Mouse (Mus musculus) hindbrain, embryonic 11.5 days (tissue): ENCODE measurements around the gene Rft1. TPM values are rescaled to one million over a fixed set of nuclear protein-coding genes. Genes with fewer than 3 reads are reported as not detected.

Source experiments
- ATAC-seq: fragments of 200-750 bp; cut with Nextera tagmentation; 2 replicates; pipeline ENCODE4 v1.8.0; 2017; ENCODE audit warnings: mild to moderate bottlenecking, moderate TSS enrichment, moderate library complexity; ENCODE audit not compliant: low FRiP score
- DNase-seq: peaks from one replicate; pipeline ENCODE4 v3.0.0-alpha.2; 2015; ENCODE audit warnings: low spot score
- H3K27ac ChIP-seq: fragments of 300-500 bp; sonication (generic); 2 replicates; pipeline ENCODE4 v1.5.1; 2014; ENCODE audit warnings: mild to moderate bottlenecking, low read depth, low read length
- H3K27me3 ChIP-seq: fragments of 300-500 bp; sonication (generic); 2 replicates; pipeline ENCODE4 v1.6.1; 2014; ENCODE audit warnings: mild to moderate bottlenecking, low read length, moderate library complexity, mixed read lengths; ENCODE audit not compliant: control insufficient read depth, insufficient read depth
- H3K36me3 ChIP-seq: fragments of 300-500 bp; sonication (generic); 2 replicates; pipeline ENCODE4 v1.6.1; 2014; ENCODE audit warnings: mild to moderate bottlenecking, low read length, moderate library complexity, mixed read lengths; ENCODE audit not compliant: control insufficient read depth, insufficient read depth
- H3K4me1 ChIP-seq: fragments of 300-500 bp; sonication (generic); replicated peaks from 2 replicates; pipeline ENCODE4 v1.6.1; 2014; ENCODE audit warnings: low read length, mixed read lengths; ENCODE audit not compliant: control insufficient read depth, insufficient read depth
- H3K4me2 ChIP-seq: fragments of 300-500 bp; sonication (generic); replicated peaks from 2 replicates; pipeline ENCODE4 v1.6.1; 2014; ENCODE audit warnings: mild to moderate bottlenecking, low read depth, low read length
- H3K4me3 ChIP-seq: fragments of 300-500 bp; sonication (generic); 2 replicates; pipeline ENCODE4 v1.5.1; 2014; ENCODE audit warnings: low read depth, low read length
- H3K9ac ChIP-seq: fragments of 300-500 bp; sonication (generic); 2 replicates; pipeline ENCODE4 v1.6.1; 2014; ENCODE audit warnings: low read depth, low read length
- H3K9me3 ChIP-seq: fragments of 300-500 bp; sonication (generic); 2 replicates; pipeline ENCODE4 v1.6.1; 2016; ENCODE audit warnings: low read length; ENCODE audit not compliant: control insufficient read depth
- WGBS: fragments of 180-500 bp; shearing (Covaris S2); extraction: QIAGEN DNeasy Blood & Tissue Kit; methylation state at CpG from one replicate; pipeline ENCODE4 v1.1.7; 2014; 5-methylcytosine and 5-hydroxymethylcytosine counted together
- polyA plus RNA-seq: library from polyadenylated mRNA; unstranded; fragments of >200 nt; fragmentation: Nextera tagmentation; extraction: Ambion mirVana; gene quantifications from 2 replicates; pipeline ENCODE4 v1.2.1, GENCODE M21; 2014

Rft1 gene
- polyA plus RNA-seq, 1 experiment from 2014 or later: 13.6 TPM

DNA sequence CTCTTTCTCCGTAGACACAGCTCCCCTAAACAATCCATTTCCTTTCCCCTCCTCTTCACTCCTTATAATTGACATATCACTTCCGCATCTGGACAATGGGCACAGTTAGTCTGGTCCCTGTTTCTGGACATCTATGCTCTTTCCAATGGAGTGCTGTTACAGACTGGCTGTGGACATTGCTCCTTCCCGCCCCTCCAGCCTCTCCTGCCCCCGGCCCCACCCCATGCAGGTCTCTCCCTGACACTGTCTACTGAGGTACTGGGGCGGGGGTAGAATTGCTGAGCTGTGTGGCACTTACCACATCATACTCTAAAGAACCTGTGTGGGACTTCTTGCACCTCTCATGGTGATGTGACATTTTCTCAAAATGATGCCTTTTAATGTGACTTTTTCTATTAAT is 48.9 kb downstream of the Rft1 start:
- WGBS: 84% methylated on average over 5 of the region's 5 CpGs
- ATAC-seq: no peak
- H3K27me3 ChIP-seq: no peaks in the 10 kb centered on the region
- H3K4me2 ChIP-seq: no peak overlapping the region
- no peak overlapping the region for H3K27ac ChIP-seq
- no peak for DNase-seq
- H3K36me3 ChIP-seq: no peaks in the 10 kb centered on the region
- H3K9me3 ChIP-seq: no peaks in the 10 kb centered on the region
- H3K9ac ChIP-seq: no peak overlapping the region
- H3K4me1 ChIP-seq: no peaks in the 10 kb centered on the region
- no peak overlapping the region for H3K4me3 ChIP-seq

GRCm38 (mm10) chr14:30704098-30704855 is 50.1 kb downstream of the Rft1 start:
- Histone ChIP-seq H3K4me1 (no peaks in the 10 kb centered on the region), H3K27ac (no peak overlapping the region), H3K9me3 (no peaks in the 10 kb centered on the region), H3K36me3 (no peaks in the 10 kb centered on the region), H3K4me2 (no peak overlapping the region), H3K9ac (no peak overlapping the region), H3K27me3 (no peaks in the 10 kb centered on the region), H3K4me3 (no peak overlapping the region)
- DNase-seq (no peak), ATAC-seq (no peak)
- WGBS: 79% methylated on average over 8 of the region's 8 CpGs

DNA sequence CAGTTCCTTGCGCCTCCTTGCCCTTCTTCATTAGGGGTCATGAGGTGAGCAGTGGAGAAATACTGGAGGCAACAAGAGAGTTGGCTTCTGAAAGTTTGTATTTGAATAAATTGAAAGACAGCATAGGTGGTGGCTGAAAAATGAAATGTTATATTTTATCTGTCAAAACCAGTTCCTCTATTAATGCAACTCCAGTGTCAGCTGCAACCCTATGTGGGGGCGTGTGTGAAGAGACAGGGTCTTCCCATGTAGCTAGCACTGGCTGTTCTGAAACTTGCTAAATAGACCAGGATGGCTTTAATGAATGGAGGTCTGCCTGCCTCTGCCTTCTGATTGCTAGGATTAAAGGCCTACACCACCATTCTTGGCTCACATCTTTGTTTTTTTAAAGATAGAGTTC is 57.7 kb downstream of the Rft1 start:
- ATAC-seq (no peak), DNase-seq (no peak)
- Histone ChIP-seq H3K9me3 (no peaks in the 10 kb centered on the region), H3K4me2 (no peak overlapping the region), H3K27ac (no peak overlapping the region), H3K4me1 (no peaks in the 10 kb centered on the region; the same call in 1 of the 2 replicates), H3K36me3 (no peaks in the 10 kb centered on the region), H3K9ac (no peak overlapping the region), H3K27me3 (peaks cover 5% of the 10 kb centered on the region; the same call in 1 of the 2 replicates), H3K4me3 (no peak overlapping the region)
- WGBS: 96% methylated on average over 2 of the region's 2 CpGs

DNA sequence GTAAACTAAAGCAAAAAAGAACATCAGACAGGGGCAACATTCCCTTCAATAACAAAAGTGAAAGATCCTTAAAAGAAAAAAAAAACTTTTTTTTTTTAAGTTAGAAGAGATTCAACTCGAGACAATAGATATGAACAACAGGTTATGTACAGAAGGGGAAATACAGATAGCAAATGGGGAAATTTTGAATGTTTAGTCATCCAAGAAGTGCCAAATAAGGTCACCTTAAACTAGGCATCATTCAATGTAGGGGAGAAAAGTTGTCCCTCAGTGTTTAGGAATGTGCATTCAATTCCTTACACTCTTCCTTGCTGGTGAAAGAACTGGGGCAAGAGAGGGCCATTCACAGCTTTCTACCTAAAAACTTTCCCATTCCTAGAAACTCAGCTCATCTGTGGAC is 59.6 kb downstream of the Rft1 start:
- H3K9me3 ChIP-seq: no peaks in the 10 kb centered on the region
- ATAC-seq (no peak), DNase-seq (no peak)
- no peak overlapping the region for H3K27ac ChIP-seq
- 84% methylated on average over 1 of the region's 1 CpGs for WGBS
- H3K36me3 ChIP-seq: no peaks in the 10 kb centered on the region
- peaks cover 5% of the 10 kb centered on the region; the same call in 1 of the 2 replicates for H3K27me3 ChIP-seq
- H3K4me3 ChIP-seq: no peak overlapping the region
- H3K4me1 ChIP-seq: no peaks in the 10 kb centered on the region; the same call in 1 of the 2 replicates
- H3K4me2 ChIP-seq: no peak overlapping the region
- no peak overlapping the region for H3K9ac ChIP-seq

- Histone ChIP-seq H3K9me3 (no peaks in the 10 kb centered on the region), H3K4me3 (peak within 1 kb of the TSS; percentile 93), H3K4me2 (peak within 1 kb of the TSS; percentile 80), H3K27ac (peak within 1 kb of the TSS; percentile 93), H3K36me3 (no peaks in the 10 kb centered on the region), H3K9ac (peak within 1 kb of the TSS; percentile 88), H3K4me1 (no peaks in the 10 kb centered on the region; the same call in 1 of the 2 replicates), H3K27me3 (peaks cover 5% of the 10 kb centered on the region; the same call in 1 of the 2 replicates)
- 4% methylated on average over 58 of the region's 87 CpGs for WGBS
- ATAC-seq (peak; percentile 75), DNase-seq (peak; percentile 69)
Measured at GRCm38 (mm10) chr14:30714799-30715617, 60.8 kb downstream of the Rft1 start, which contains the start of gene Sfmbt1. TSS of gene Sfmbt1 (plus strand) at chr14:30714849.

DNA sequence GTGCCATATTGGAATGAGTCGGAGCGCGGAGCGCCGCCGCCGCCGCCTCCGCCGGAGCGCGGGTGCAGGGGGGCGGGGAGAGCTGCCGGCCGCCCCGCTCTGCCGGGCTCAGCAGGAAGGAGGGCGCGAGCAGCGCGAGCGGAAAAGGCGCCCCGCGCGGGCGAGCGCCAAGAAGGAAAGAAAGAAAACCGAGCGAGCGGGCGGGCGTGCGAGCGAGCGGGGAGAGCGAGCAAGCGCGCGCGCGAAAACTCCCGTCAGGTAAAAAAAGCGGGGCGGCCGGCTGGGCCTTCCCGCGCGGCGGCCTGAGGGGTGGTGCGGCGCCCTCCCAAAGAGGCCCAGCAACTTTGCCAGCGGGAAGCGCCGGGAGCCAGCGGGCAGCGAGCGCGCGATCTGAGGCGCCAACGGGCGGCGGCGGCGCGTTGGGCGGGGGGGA is 61.5 kb downstream of the Rft1 start:
- no peaks in the 10 kb centered on the region for H3K9me3 ChIP-seq
- peak; percentile 89 for DNase-seq
- peak; percentile 87 for ATAC-seq
- peak overlapping the region; percentile 93 for H3K4me3 ChIP-seq
- H3K36me3 ChIP-seq: no peaks in the 10 kb centered on the region
- 2% methylated on average over 38 of the region's 68 CpGs for WGBS
- H3K9ac ChIP-seq: peak overlapping the region; percentile 88
- peaks cover 5% of the 10 kb centered on the region; the same call in 1 of the 2 replicates for H3K27me3 ChIP-seq
- H3K4me2 ChIP-seq: peak overlapping the region; percentile 80
- peak overlapping the region; percentile 93 for H3K27ac ChIP-seq
- no peaks in the 10 kb centered on the region; the same call in 1 of the 2 replicates for H3K4me1 ChIP-seq

DNA sequence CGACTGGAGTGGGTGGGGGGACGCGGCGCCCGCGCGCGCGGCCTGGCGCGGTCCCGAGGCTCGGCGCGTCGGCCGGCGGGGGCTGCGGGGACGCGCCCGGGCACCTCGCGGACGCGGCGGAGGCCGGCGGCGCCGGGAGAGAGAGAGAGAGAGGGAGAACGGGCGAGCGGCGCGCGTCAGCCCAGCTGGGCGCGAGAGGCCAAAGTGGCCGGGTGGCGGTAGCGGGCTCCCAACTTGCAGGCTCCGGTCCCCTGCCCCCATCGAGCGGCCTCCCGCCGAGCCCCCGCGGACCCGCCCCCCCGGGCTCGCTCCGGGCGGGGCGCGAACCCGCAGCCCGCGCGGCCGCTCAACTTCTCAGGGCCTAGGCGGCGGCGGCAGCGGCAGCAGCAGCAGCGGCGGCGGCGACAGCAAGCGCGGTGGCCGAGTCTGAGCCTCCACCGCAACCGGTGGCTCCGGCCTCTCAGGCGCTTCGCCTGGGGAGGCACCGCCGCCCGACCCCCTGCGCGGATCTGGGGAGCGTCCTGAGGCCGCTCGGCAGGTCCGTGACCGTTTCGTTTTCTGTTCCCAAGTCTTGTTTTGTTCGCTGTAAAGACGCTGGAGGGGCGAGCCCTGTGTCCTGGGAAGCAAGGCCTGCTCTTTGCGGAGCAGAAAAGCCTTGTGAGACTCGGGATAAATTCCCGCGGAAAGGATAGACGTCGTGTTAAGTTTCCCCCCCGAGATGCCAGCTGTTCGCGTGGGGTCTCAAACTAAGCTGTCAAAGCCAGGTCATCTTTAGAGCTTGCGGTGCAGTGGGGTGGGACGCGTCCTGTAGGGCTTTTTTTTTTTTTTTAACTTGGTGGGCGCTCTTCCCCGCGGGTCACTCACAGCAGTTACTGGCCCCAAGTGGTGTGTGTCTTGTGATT is 62.1 kb downstream of the Rft1 start:
- no peaks in the 10 kb centered on the region for H3K36me3 ChIP-seq
- H3K9me3 ChIP-seq: no peaks in the 10 kb centered on the region
- peak overlapping the region; percentile 80 for H3K4me2 ChIP-seq
- peak overlapping the region; percentile 93 for H3K27ac ChIP-seq
- DNase-seq (peak; percentile 74), ATAC-seq (peak; percentile 58)
- no peaks in the 10 kb centered on the region; the same call in 1 of the 2 replicates for H3K4me1 ChIP-seq
- peak overlapping the region; percentile 93 for H3K4me3 ChIP-seq
- under 1% methylated on average over 73 of the region's 106 CpGs for WGBS
- peak overlapping the region; percentile 88 for H3K9ac ChIP-seq
- peaks cover 5% of the 10 kb centered on the region; the same call in 1 of the 2 replicates for H3K27me3 ChIP-seq

GRCm38 (mm10) chr14:30716953-30717285 is 62.8 kb downstream of the Rft1 start:
- no peak for ATAC-seq
- Histone ChIP-seq H3K4me2 (peak overlapping the region; percentile 80), H3K9ac (peak overlapping the region; percentile 88), H3K27ac (no peak overlapping the region), H3K27me3 (peaks cover 5% of the 10 kb centered on the region; the same call in 1 of the 2 replicates), H3K36me3 (no peaks in the 10 kb centered on the region), H3K4me3 (peak overlapping the region; percentile 93), H3K9me3 (no peaks in the 10 kb centered on the region), H3K4me1 (no peaks in the 10 kb centered on the region; the same call in 1 of the 2 replicates)
- no peak for DNase-seq
- 3% methylated on average over 7 of the region's 7 CpGs for WGBS
